In genomic region chr8:13647591-13647990, GRCm38 (mm10) we compare ENCODE assay signal across 18 mouse cellular contexts. TPM values are rescaled to one million over a fixed set of nuclear protein-coding genes. Genes with fewer than 3 reads are reported as not detected.
A peak's percentile ranks its signal among the peaks of the same experiment; 100 is the strongest.
DNase-seq lines count a peak whose midpoint lies in the region; ATAC-seq and TF ChIP-seq lines count a peak whose summit lies in the region.
"Had no signal": no experiment of that assay in that cellular context is flagged by ENCODE, and none has a peak within 500 bp of the region (broad histone marks: within the 10 kb centered on the region; RNA-seq: fewer than 3 reads in every experiment).

No protein-coding gene starts in this region.

- H3K79me2 ChIP-seq in heart, adult 2 months (replicated peaks; ENCODE audit: control insufficient read depth, insufficient read depth, low read length) = no peaks in the 10 kb centered on the region

- 85% methylated on average over 5 of the region's 5 CpGs for WGBS in heart, adult 2 months
- 87% methylated on average over 5 of the region's 5 CpGs for WGBS in hindbrain, embryonic 14.5 days
- 86% methylated on average over 5 of the region's 5 CpGs for WGBS in hindbrain, embryonic 12.5 days

- peak overlapping the region; percentile 33 for H3K27ac ChIP-seq in heart, adult 2 months
- H3K27ac ChIP-seq in hindbrain, embryonic 14.5 days = peak overlapping the region; percentile 87; the same call in 1 of the 2 replicates
- H3K27ac ChIP-seq in hindbrain, embryonic 12.5 days = no peak overlapping the region
- peak overlapping the region; percentile 46; the same call in 1 of the 2 replicates for H3K27ac ChIP-seq in bone marrow macrophage, adult 2 months (ENCODE audit: insufficient read depth, low read depth, low read length)

- H3K4me3 ChIP-seq in heart, adult 2 months = no peak overlapping the region
- no peak overlapping the region for H3K4me3 ChIP-seq in hindbrain, embryonic 14.5 days (replicated peaks; ENCODE audit: low read length)
- no peak overlapping the region for H3K4me3 ChIP-seq in hindbrain, embryonic 12.5 days
- H3K4me3 ChIP-seq in bone marrow macrophage, adult 2 months (ENCODE audit: insufficient read depth, low read length) = no peak overlapping the region
- H3K4me3 ChIP-seq: lung, embryonic 15.5 days had no signal

- TF ChIP-seq POLR2A in heart, adult 2 months (IDR thresholded peaks at IDR 0.05; ENCODE audit: insufficient read depth, low read depth, low read length) = no peak
- TF ChIP-seq POLR2A in bone marrow macrophage, adult 2 months (IDR thresholded peaks at IDR 0.05; ENCODE audit: borderline replicate concordance, low read depth, low read length) = no peak

- H3K27me3 ChIP-seq in heart, adult 2 months (ENCODE audit: control insufficient read depth, insufficient read depth, low read length) = no peaks in the 10 kb centered on the region
- no peaks in the 10 kb centered on the region for H3K27me3 ChIP-seq in hindbrain, embryonic 14.5 days (ENCODE audit: control insufficient read depth, insufficient read depth, low read length)
- no peaks in the 10 kb centered on the region for H3K27me3 ChIP-seq in hindbrain, embryonic 12.5 days
- H3K27me3 ChIP-seq: lung, embryonic 15.5 days had no signal

- ATAC-seq in hindbrain, embryonic 14.5 days (ENCODE audit: low FRiP score) = no peak
- ATAC-seq in hindbrain, embryonic 12.5 days (ENCODE audit: low FRiP score) = no peak

- no peaks in the 10 kb centered on the region for H3K9me3 ChIP-seq in hindbrain, embryonic 14.5 days (ENCODE audit: control insufficient read depth, low read length)
- no peaks in the 10 kb centered on the region for H3K9me3 ChIP-seq in hindbrain, embryonic 12.5 days (replicated peaks)
- H3K9me3 ChIP-seq: lung, embryonic 15.5 days had no signal

- TF ChIP-seq EP300 in heart, adult 2 months (IDR thresholded peaks at IDR 0.05; ENCODE audit: insufficient read depth, low read depth, low read length) = no peak

- H3K36me3 ChIP-seq in heart, adult 2 months (ENCODE audit: control insufficient read depth, insufficient read depth, low read length) = peaks cover 2% of the 10 kb centered on the region; the same call in 1 of the 2 replicates
- H3K36me3 ChIP-seq in hindbrain, embryonic 14.5 days (replicated peaks; ENCODE audit: control insufficient read depth, insufficient read depth) = no peaks in the 10 kb centered on the region
- H3K36me3 ChIP-seq in hindbrain, embryonic 12.5 days = no peaks in the 10 kb centered on the region
- H3K36me3 ChIP-seq: lung, embryonic 15.5 days had no signal

- H3K9ac ChIP-seq in heart, adult 2 months (ENCODE audit: low read depth, low read length) = no peak overlapping the region
- H3K9ac ChIP-seq in hindbrain, embryonic 14.5 days = no peak overlapping the region
- no peak overlapping the region for H3K9ac ChIP-seq in hindbrain, embryonic 12.5 days
- H3K9ac ChIP-seq: lung, embryonic 15.5 days had no signal

- H3K4me2 ChIP-seq in hindbrain, embryonic 14.5 days (replicated peaks) = no peak overlapping the region
- no peak overlapping the region for H3K4me2 ChIP-seq in hindbrain, embryonic 12.5 days (replicated peaks)

- DNase-seq in adrenal gland, adult 2 months = peak; percentile 2
- no peak for DNase-seq in adrenal gland, postnatal 4 days (ENCODE audit: low spot score in 2 of 2)
- no peak for DNase-seq in heart, adult 2 months
- DNase-seq in heart, adult 9 months (ENCODE audit: low spot score in 2 of 2) = no peak
- no peak for DNase-seq in hindbrain, embryonic 14.5 days (ENCODE audit: low spot score)
- no peak for DNase-seq in kidney, adult 8-10 months
- DNase-seq: heart, postnatal 14 days; kidney, adult 18-20 months; kidney, postnatal 36 days; liver; right cerebral cortex, adult 18-20 months; thymus, postnatal 25 days had no signal

- peaks cover 42% of the 10 kb centered on the region for H3K4me1 ChIP-seq in heart, adult 2 months (ENCODE audit: control insufficient read depth, insufficient read depth, low read length)
- H3K4me1 ChIP-seq in hindbrain, embryonic 14.5 days (replicated peaks; ENCODE audit: control insufficient read depth, insufficient read depth, low read length) = peaks cover 45% of the 10 kb centered on the region
- H3K4me1 ChIP-seq in hindbrain, embryonic 12.5 days = peaks cover 56% of the 10 kb centered on the region
- H3K4me1 ChIP-seq in bone marrow macrophage, adult 2 months (ENCODE audit: control insufficient read depth, insufficient read depth, low read length) = peaks cover 78% of the 10 kb centered on the region

- no peak for TF ChIP-seq CTCF in heart, adult 2 months (IDR thresholded peaks at IDR 0.05)
- no peak for TF ChIP-seq CTCF in bone marrow macrophage, adult 2 months (IDR thresholded peaks at IDR 0.05; ENCODE audit: low read depth, low read length)

- intact Hi-C loops in heart, adult 2 months (cut with DNase I) = no loop called here

RNA-seq across cellular contexts. Expression of gene Rasa3, which starts 29.8 kb away (rescaled TPM):
- 10 to 100 TPM; 27.4 to 35.9 TPM for total RNA-seq in adrenal gland, adult 2 months (2021)
- 25.8 and 38.6 TPM in 2 replicates for polyA plus RNA-seq in adrenal gland, adult 2 months (2012; rRNA removed)
- 10 to 100 TPM; 46.2 to 47.3 TPM for total RNA-seq in adrenal gland, postnatal 4 days (2021)
- total RNA-seq in heart, adult 2 months (2021) = 10 to 100 TPM; 14.6 to 16.9 TPM
- 16.5 and 16.8 TPM in 2 replicates for polyA plus RNA-seq in heart, adult 2 months (2012; rRNA removed)
- polyA plus RNA-seq in hindbrain, embryonic 14.5 days (2014; fragmentation: Nextera tagmentation; extraction: Ambion mirVana) = 32.6 and 37.3 TPM in 2 replicates
- 30.0 and 31.4 TPM in 2 replicates for polyA plus RNA-seq in hindbrain, embryonic 12.5 days (2016; fragmentation: Nextera tagmentation; extraction: Ambion mirVana)
- 69.3 and 83.2 TPM in 2 replicates for polyA plus RNA-seq in bone marrow macrophage, adult 2 months (2012; ENCODE audit: insufficient read depth, insufficient read length, missing spikeins)

RNA-seq across cellular contexts. Expression of gene Cfap97d2, which starts 58.1 kb away (rescaled TPM):
- total RNA-seq in adrenal gland, adult 2 months (2021) = not detected
- 0.13 and 0.45 TPM in 2 replicates for polyA plus RNA-seq in adrenal gland, adult 2 months (2012; rRNA removed)
- under 1 TPM; 0.51 to 0.64 TPM for total RNA-seq in adrenal gland, postnatal 4 days (2021)
- under 1 TPM in 1 of 2 experiments, not detected in 1; 0.52 TPM for total RNA-seq in heart, adult 2 months (2021)
- 0.49 TPM in 1 of 2 replicates, not detected in the other for polyA plus RNA-seq in heart, adult 2 months (2012; rRNA removed)
- polyA plus RNA-seq in hindbrain, embryonic 14.5 days (2014; fragmentation: Nextera tagmentation; extraction: Ambion mirVana) = 0.73 and 1.7 TPM in 2 replicates
- 2.3 and 2.6 TPM in 2 replicates for polyA plus RNA-seq in hindbrain, embryonic 12.5 days (2016; fragmentation: Nextera tagmentation; extraction: Ambion mirVana)
- polyA plus RNA-seq in bone marrow macrophage, adult 2 months (2012; ENCODE audit: insufficient read depth, insufficient read length, missing spikeins) = 0.84 TPM in 1 of 2 replicates, not detected in the other
- total RNA-seq: adrenal gland, postnatal 14 days; gastrocnemius, adult 18-20 months; heart, postnatal 14 days; megakaryocyte-erythroid progenitor cell, adult 5-6 weeks had no signal
